ENCODE assay signal across 9 mouse cellular contexts in the genomic region with DNA sequence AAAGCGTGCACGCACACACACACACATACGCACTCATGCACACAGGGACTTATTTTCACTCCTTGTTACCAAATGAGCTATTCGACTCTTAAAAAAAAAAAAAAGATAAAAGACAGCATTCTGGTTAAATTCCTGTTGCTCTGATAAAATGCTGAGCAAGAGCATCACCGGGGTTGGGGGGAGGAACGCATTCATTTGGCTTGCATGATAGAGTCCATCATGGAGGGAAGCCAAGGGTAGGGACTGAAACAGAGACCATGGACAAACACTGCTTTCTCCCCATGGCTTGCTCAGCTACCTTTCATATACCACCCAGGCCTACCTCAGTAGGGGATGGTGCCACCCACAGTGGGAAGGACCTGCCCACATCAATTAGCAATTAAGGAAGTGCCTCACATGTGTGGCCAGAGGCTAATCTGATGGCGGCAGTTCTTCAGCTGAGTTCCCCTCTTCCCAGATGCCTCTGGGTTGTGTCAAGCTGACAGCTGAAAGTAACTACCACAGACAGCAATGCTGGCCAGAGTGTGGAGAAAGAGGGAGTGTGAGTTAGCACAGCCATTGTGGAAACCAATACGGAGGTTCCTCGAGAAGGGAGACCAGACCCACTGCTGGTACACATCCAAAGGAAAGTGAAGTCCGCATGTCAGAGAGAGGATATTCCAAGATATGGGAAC.
A peak's percentile ranks its signal among the peaks of the same experiment; 100 is the strongest.
DNase-seq lines count a peak whose midpoint lies in the region; ATAC-seq and TF ChIP-seq lines count a peak whose summit lies in the region.
"Had no signal": no experiment of that assay in that cellular context is flagged by ENCODE, and none has a peak within 500 bp of the region (broad histone marks: within the 10 kb centered on the region; RNA-seq: fewer than 3 reads in every experiment).

No protein-coding gene starts in this region.

- no peak for TF ChIP-seq POLR2A in embryonic fibroblast, embryonic 13.5 days (IDR thresholded peaks at IDR 0.05; ENCODE audit: low read depth, low read length)

- H3K27me3 ChIP-seq in kidney, embryonic 16.5 days (ENCODE audit: insufficient read depth, low read length) = no peaks in the 10 kb centered on the region
- H3K27me3 ChIP-seq in stomach, embryonic 14.5 days (ENCODE audit: control insufficient read depth, insufficient read depth, low read length) = no peaks in the 10 kb centered on the region
- H3K27me3 ChIP-seq: hindbrain, embryonic 12.5 days had no signal

- peaks cover 40% of the 10 kb centered on the region for H3K4me1 ChIP-seq in kidney, embryonic 16.5 days (ENCODE audit: insufficient read depth, low read length)
- peaks cover 6% of the 10 kb centered on the region for H3K4me1 ChIP-seq in embryonic fibroblast, embryonic 13.5 days (ENCODE audit: control insufficient read depth, insufficient read depth, low read length)
- H3K4me1 ChIP-seq in stomach, embryonic 14.5 days (ENCODE audit: control insufficient read depth, insufficient read depth, low read length) = peaks cover 29% of the 10 kb centered on the region

- no peak for ATAC-seq in kidney, embryonic 16.5 days (ENCODE audit: low FRiP score, low TSS enrichment)
- ATAC-seq in stomach, embryonic 14.5 days (ENCODE audit: insufficient number of reproducible peaks, insufficient read depth, low FRiP score, low read depth) = peak; percentile 74; the same call in 1 of the 2 replicates
- ATAC-seq in megakaryocyte-erythroid progenitor cell, adult 5-6 weeks (replicated peaks; ENCODE audit: low FRiP score, low TSS enrichment, poor library complexity, severe bottlenecking) = no peak

- no peaks in the 10 kb centered on the region for H3K36me3 ChIP-seq in kidney, embryonic 16.5 days (ENCODE audit: insufficient read depth, low read length)
- H3K36me3 ChIP-seq in stomach, embryonic 14.5 days (ENCODE audit: control insufficient read depth, insufficient read depth, low read length) = no peaks in the 10 kb centered on the region
- H3K36me3 ChIP-seq: hindbrain, embryonic 12.5 days had no signal

- H3K27ac ChIP-seq in kidney, embryonic 16.5 days (ENCODE audit: low read length) = peak overlapping the region; percentile 69
- peak overlapping the region; percentile 58 for H3K27ac ChIP-seq in embryonic fibroblast, embryonic 13.5 days (ENCODE audit: insufficient read depth, low read length)
- peak overlapping the region; percentile 79 for H3K27ac ChIP-seq in stomach, embryonic 14.5 days (ENCODE audit: low read length)
- H3K27ac ChIP-seq: hindbrain, embryonic 12.5 days had no signal

- TF ChIP-seq CTCF in embryonic fibroblast, embryonic 13.5 days (IDR thresholded peaks at IDR 0.05; ENCODE audit: borderline replicate concordance, insufficient read depth, low read length) = no peak

- H3K9me3 ChIP-seq in kidney, embryonic 16.5 days (ENCODE audit: low read length) = no peaks in the 10 kb centered on the region
- H3K9me3 ChIP-seq in stomach, embryonic 14.5 days (ENCODE audit: control insufficient read depth, low read depth, low read length) = no peaks in the 10 kb centered on the region
- H3K9me3 ChIP-seq: hindbrain, embryonic 12.5 days had no signal

- no peak for DNase-seq in kidney, postnatal 25 days
- DNase-seq in heart, postnatal 36 days = peak; percentile 12 to 40
- DNase-seq in layer of hippocampus, adult 8-10 months (ENCODE audit: low spot score in 2 of 2) = no peak
- DNase-seq: cerebellum, adult 11 months had no signal

- intact Hi-C loops in heart, postnatal 36 days (cut with DNase I) = no loop called here

- H3K4me3 ChIP-seq in kidney, embryonic 16.5 days (ENCODE audit: low read length) = no peak overlapping the region
- H3K4me3 ChIP-seq in embryonic fibroblast, embryonic 13.5 days (ENCODE audit: insufficient read depth, low read length) = no peak overlapping the region
- H3K4me3 ChIP-seq in stomach, embryonic 14.5 days (ENCODE audit: low read depth, low read length) = no peak overlapping the region
- H3K4me3 ChIP-seq: hindbrain, embryonic 12.5 days had no signal

- no peak overlapping the region for H3K4me2 ChIP-seq in kidney, embryonic 16.5 days (replicated peaks; ENCODE audit: low read depth, low read length)
- H3K4me2 ChIP-seq in stomach, embryonic 14.5 days (replicated peaks; ENCODE audit: low read depth, low read length) = no peak overlapping the region; the same call in 1 of the 2 replicates
- H3K4me2 ChIP-seq: hindbrain, embryonic 12.5 days had no signal

- WGBS in kidney, embryonic 16.5 days = 72% methylated on average over 10 of the region's 10 CpGs
- WGBS in stomach, embryonic 14.5 days = 57% methylated on average over 10 of the region's 10 CpGs

- no peak overlapping the region for H3K9ac ChIP-seq in kidney, embryonic 16.5 days (replicated peaks; ENCODE audit: low read length)
- H3K9ac ChIP-seq in stomach, embryonic 14.5 days (replicated peaks; ENCODE audit: low read depth, low read length) = no peak overlapping the region
- H3K9ac ChIP-seq: hindbrain, embryonic 12.5 days had no signal

Comparison
In these comparisons a context has a peak if more than half of its experiments do, and no peak if none do; other contexts are left out.
1. DNase-seq: peak in heart, postnatal 36 days (2 of 2); none in kidney, postnatal 25 days (0 of 2) and layer of hippocampus, adult 8-10 months (0 of 2).
2. Peak in every context shown above with its lines, with median percentiles within 50 percentile points of each other: H3K27ac ChIP-seq.